Comparison of ENCODE assay signal across 15 mouse cellular contexts in the genomic region with DNA sequence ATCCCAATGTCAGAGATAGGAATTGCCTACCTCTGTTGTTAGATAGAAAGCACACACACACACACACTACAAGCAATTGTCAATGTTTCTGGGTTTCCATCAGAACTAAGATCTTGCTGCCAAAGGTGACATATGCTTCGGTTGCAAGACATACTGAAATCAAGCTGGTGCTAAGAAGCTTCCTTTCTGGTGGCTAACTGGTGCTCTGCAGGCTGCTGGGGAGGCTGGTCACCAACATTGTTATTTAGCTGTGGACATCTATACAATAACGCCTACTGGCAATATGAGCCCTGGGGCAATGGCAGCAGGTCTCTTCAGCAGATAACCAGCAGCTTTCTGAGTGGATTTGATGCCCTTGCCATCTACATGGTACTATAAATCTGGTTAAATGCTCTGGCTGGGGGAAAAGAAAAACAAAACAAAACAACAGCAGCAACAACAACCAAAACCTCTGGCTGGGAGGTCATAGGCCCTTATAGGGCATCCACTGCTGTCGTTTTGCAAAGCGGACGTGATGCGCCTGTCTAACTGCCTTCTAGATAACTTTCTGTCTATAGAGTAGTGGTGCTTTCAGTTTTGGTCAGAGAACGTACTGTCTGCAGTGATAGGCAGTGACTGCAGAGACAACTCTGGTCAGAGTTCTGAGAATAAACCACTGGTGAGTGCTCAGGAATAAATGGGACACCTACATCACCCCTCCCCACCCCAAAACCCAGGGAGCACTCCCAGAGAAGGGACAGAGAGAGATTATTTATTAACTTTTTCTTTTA. TPM values are rescaled to one million over a fixed set of nuclear protein-coding genes. Genes with fewer than 3 reads are reported as not detected.
A peak's percentile ranks its signal among the peaks of the same experiment; 100 is the strongest.
DNase-seq lines count a peak whose midpoint lies in the region; ATAC-seq and TF ChIP-seq lines count a peak whose summit lies in the region.
"Had no signal": no experiment of that assay in that cellular context is flagged by ENCODE, and none has a peak within 500 bp of the region (broad histone marks: within the 10 kb centered on the region; RNA-seq: fewer than 3 reads in every experiment).

No protein-coding gene starts in this region.

- no peak for TF ChIP-seq POLR2A in liver, adult 2 months (IDR thresholded peaks at IDR 0.05; ENCODE audit: extremely low read depth, insufficient read depth, low read length)
- no peak for TF ChIP-seq POLR2A in bone marrow macrophage, adult 2 months (IDR thresholded peaks at IDR 0.05; ENCODE audit: borderline replicate concordance, low read depth, low read length)

- no peak for TF ChIP-seq CTCF in liver, adult 2 months (IDR thresholded peaks at IDR 0.05; ENCODE audit: low read depth, low read length)
- no peak for TF ChIP-seq CTCF in bone marrow macrophage, adult 2 months (IDR thresholded peaks at IDR 0.05; ENCODE audit: low read depth, low read length)

- no peak for ATAC-seq in liver, embryonic 12.5 days
- ATAC-seq: hindbrain, embryonic 16.5 days; midbrain, embryonic 13.5 days; Patski had no signal

- H3K4me2 ChIP-seq in liver, embryonic 12.5 days, result no peak overlapping the region
- H3K4me2 ChIP-seq: liver, embryonic 13.5 days; midbrain, embryonic 13.5 days had no signal

- WGBS in liver, adult 2 months, result 85% methylated on average over 7 of the region's 7 CpGs
- 66% methylated on average over 7 of the region's 7 CpGs for WGBS in liver, embryonic 12.5 days (ENCODE audit: insufficient replicate concordance)

- no peaks in the 10 kb centered on the region for H3K36me3 ChIP-seq in liver, adult 2 months (ENCODE audit: control insufficient read depth, insufficient read depth, low read length)
- H3K36me3 ChIP-seq in liver, embryonic 12.5 days, result no peaks in the 10 kb centered on the region
- no peaks in the 10 kb centered on the region for H3K36me3 ChIP-seq in splenic B cell, adult 2 months (ENCODE audit: control insufficient read depth, insufficient read depth, low read length, poor library complexity, severe bottlenecking)
- H3K36me3 ChIP-seq: liver, embryonic 13.5 days; midbrain, embryonic 13.5 days had no signal

- no peaks in the 10 kb centered on the region for H3K79me2 ChIP-seq in liver, adult 2 months (ENCODE audit: control insufficient read depth, insufficient read depth, low read length)

- H3K27me3 ChIP-seq in liver, adult 2 months (ENCODE audit: control insufficient read depth, insufficient read depth, low read length), result no peaks in the 10 kb centered on the region
- H3K27me3 ChIP-seq in liver, embryonic 12.5 days (replicated peaks), result no peaks in the 10 kb centered on the region
- H3K27me3 ChIP-seq in splenic B cell, adult 2 months (ENCODE audit: control insufficient read depth, insufficient read depth, low read length, poor library complexity, severe bottlenecking), result no peaks in the 10 kb centered on the region
- H3K27me3 ChIP-seq: liver, embryonic 13.5 days; midbrain, embryonic 13.5 days; Patski had no signal

- no peak overlapping the region for H3K9ac ChIP-seq in liver, adult 2 months (ENCODE audit: low read depth, low read length)
- H3K9ac ChIP-seq in liver, embryonic 12.5 days, result no peak overlapping the region
- H3K9ac ChIP-seq: liver, embryonic 13.5 days; midbrain, embryonic 13.5 days had no signal

- no peak overlapping the region for H3K4me3 ChIP-seq in liver, adult 2 months (ENCODE audit: insufficient read depth, low read depth, low read length)
- H3K4me3 ChIP-seq in liver, embryonic 12.5 days, result no peak overlapping the region
- H3K4me3 ChIP-seq in bone marrow macrophage, adult 2 months (ENCODE audit: insufficient read depth, low read length), result no peak overlapping the region
- H3K4me3 ChIP-seq: erythroblast, embryonic 14.5 days; liver, embryonic 13.5 days; midbrain, embryonic 13.5 days had no signal

- peak; percentile 13 for DNase-seq in liver, adult 2 months (ENCODE audit: extremely low read depth, low read depth, low spot score)
- DNase-seq in cerebellum, postnatal 14 days, result peak; percentile 26 to 53
- DNase-seq in splenic B cell, adult 2 months (ENCODE audit: low read depth, low spot score), result peak; percentile 54
- DNase-seq in layer of hippocampus, postnatal 14 days (ENCODE audit: low spot score in 2 of 2), result no peak
- no peak for DNase-seq in frontal cortex, postnatal 10 days (ENCODE audit: low spot score in 2 of 2)
- DNase-seq: liver, embryonic 13.5 days had no signal

- peak overlapping the region; percentile 51; the same call in 1 of the 2 replicates for H3K27ac ChIP-seq in liver, adult 2 months (replicated peaks; ENCODE audit: insufficient read depth, low read depth, low read length)
- H3K27ac ChIP-seq in liver, embryonic 12.5 days, result no peak overlapping the region
- H3K27ac ChIP-seq in bone marrow macrophage, adult 2 months (ENCODE audit: insufficient read depth, low read depth, low read length), result peak overlapping the region; percentile 77
- H3K27ac ChIP-seq: liver, embryonic 13.5 days; midbrain, embryonic 13.5 days had no signal

- H3K4me1 ChIP-seq in liver, adult 2 months (ENCODE audit: control insufficient read depth, insufficient read depth, low read length), result no peaks in the 10 kb centered on the region
- no peaks in the 10 kb centered on the region for H3K4me1 ChIP-seq in liver, embryonic 12.5 days
- peaks cover 34% of the 10 kb centered on the region for H3K4me1 ChIP-seq in bone marrow macrophage, adult 2 months (ENCODE audit: control insufficient read depth, insufficient read depth, low read length)
- H3K4me1 ChIP-seq: midbrain, embryonic 13.5 days had no signal

- H3K9me3 ChIP-seq in liver, embryonic 12.5 days (replicated peaks), result no peaks in the 10 kb centered on the region
- H3K9me3 ChIP-seq: liver, embryonic 13.5 days; midbrain, embryonic 13.5 days had no signal

RNA-seq across cellular contexts. Expression of gene Ptpn22, which starts 2.4 kb away (rescaled TPM):
- total RNA-seq in liver, adult 2 months (2014; rRNA removed), result 0.83 and 1.6 TPM in 2 replicates
- polyA plus RNA-seq in liver, adult 2 months (2012; rRNA removed), result 0.78 and 0.87 TPM in 2 replicates
- 2.0 TPM in 2 replicates for polyA plus RNA-seq in liver, embryonic 12.5 days (2016; fragmentation: Nextera tagmentation; extraction: Ambion mirVana)
- polyA plus RNA-seq in bone marrow macrophage, adult 2 months (2012; ENCODE audit: insufficient read depth, insufficient read length, missing spikeins), result 76.0 and 78.0 TPM in 2 replicates
- 1 to 10 TPM; 1.2 to 1.5 TPM for total RNA-seq in layer of hippocampus, postnatal 14 days (2021)
- polyA plus RNA-seq: erythroblast, embryonic 14.5 days had no signal

RNA-seq across cellular contexts. Expression of gene Bcl2l15, which starts 24.8 kb away (rescaled TPM):
- total RNA-seq in liver, adult 2 months (2014; rRNA removed), result 0.60 TPM in 1 of 2 replicates, not detected in the other
- not detected in 2 replicates for polyA plus RNA-seq in liver, adult 2 months (2012; rRNA removed)
- 1.6 and 1.7 TPM in 2 replicates for polyA plus RNA-seq in liver, embryonic 12.5 days (2016; fragmentation: Nextera tagmentation; extraction: Ambion mirVana)
- not detected in 2 replicates for polyA plus RNA-seq in bone marrow macrophage, adult 2 months (2012; ENCODE audit: insufficient read depth, insufficient read length, missing spikeins)
- 1 to 10 TPM in 1 of 2 experiments, under 1 TPM in 1; 0.88 to 1.2 TPM for total RNA-seq in layer of hippocampus, postnatal 14 days (2021)
- total RNA-seq: adrenal gland, adult 18-20 months had no signal
- polyA plus RNA-seq: kidney, embryonic 16.5 days; neural tube, embryonic 11.5 days had no signal

RNA-seq across cellular contexts. Expression of gene Gm43064, which starts 47.8 kb away (rescaled TPM):
- 0.55 TPM in 1 of 2 replicates, not detected in the other for total RNA-seq in liver, adult 2 months (2014; rRNA removed)
- 0.05 and 0.20 TPM in 2 replicates for polyA plus RNA-seq in liver, adult 2 months (2012; rRNA removed)
- 0.56 and 0.60 TPM in 2 replicates for polyA plus RNA-seq in liver, embryonic 12.5 days (2016; fragmentation: Nextera tagmentation; extraction: Ambion mirVana)
- not detected in 2 replicates for polyA plus RNA-seq in bone marrow macrophage, adult 2 months (2012; ENCODE audit: insufficient read depth, insufficient read length, missing spikeins)
- total RNA-seq in layer of hippocampus, postnatal 14 days (2021), result under 1 TPM; 0.30 to 0.45 TPM
- polyA plus RNA-seq: midbrain, embryonic 13.5 days had no signal

RNA-seq across cellular contexts. Expression of gene Ap4b1, which starts 47.9 kb away (rescaled TPM):
- total RNA-seq in liver, adult 2 months (2014; rRNA removed), result 22.1 and 23.4 TPM in 2 replicates
- 9.3 and 10.7 TPM in 2 replicates for polyA plus RNA-seq in liver, adult 2 months (2012; rRNA removed)
- polyA plus RNA-seq in liver, embryonic 12.5 days (2016; fragmentation: Nextera tagmentation; extraction: Ambion mirVana), result 18.7 and 19.4 TPM in 2 replicates
- 8.4 and 11.7 TPM in 2 replicates for polyA plus RNA-seq in bone marrow macrophage, adult 2 months (2012; ENCODE audit: insufficient read depth, insufficient read length, missing spikeins)
- total RNA-seq in layer of hippocampus, postnatal 14 days (2021), result 10 to 100 TPM; 13.0 to 16.2 TPM

RNA-seq across cellular contexts. Expression of gene Dclre1b, which starts 48.0 kb away (rescaled TPM):
- 2.5 and 3.3 TPM in 2 replicates for total RNA-seq in liver, adult 2 months (2014; rRNA removed)
- polyA plus RNA-seq in liver, adult 2 months (2012; rRNA removed), result 5.6 and 6.5 TPM in 2 replicates
- polyA plus RNA-seq in liver, embryonic 12.5 days (2016; fragmentation: Nextera tagmentation; extraction: Ambion mirVana), result 28.4 and 30.8 TPM in 2 replicates
- polyA plus RNA-seq in bone marrow macrophage, adult 2 months (2012; ENCODE audit: insufficient read depth, insufficient read length, missing spikeins), result 17.5 and 19.1 TPM in 2 replicates
- total RNA-seq in layer of hippocampus, postnatal 14 days (2021), result 1 to 10 TPM; 8.9 to 9.1 TPM

Comparison
In these comparisons a context has a peak if more than half of its experiments do, and no peak if none do; other contexts are left out.
1. DNase-seq: peak in liver, adult 2 months (single experiment), cerebellum, postnatal 14 days (2 of 2) and splenic B cell, adult 2 months (single experiment); none in layer of hippocampus, postnatal 14 days (0 of 2) and frontal cortex, postnatal 10 days (0 of 2).
2. RNA of gene Ptpn22, which starts 2.4 kb away (polyA plus RNA-seq): 76.0 to 78.0 TPM in bone marrow macrophage, adult 2 months; 2.0 TPM in liver, embryonic 12.5 days and 0.78 to 0.87 TPM in liver, adult 2 months; every median in the first group is over 10 times any median in the second.